Mouse (Mus musculus): ENCODE data around the gene Atp8a1.
"Not testable (repeated sequence)": the region's sequence is repeated elsewhere in the genome, so short reads cannot be mapped to it uniquely, and the experiment has no call there.

The Atp8a1 gene

GRCm38 (mm10) chr5:67826935-67827334, 20.3 kb downstream of the Atp8a1 start:
- no peak for DNase-seq (ENCODE audit: low spot score)

- no peak for DNase-seq (ENCODE audit: low spot score)
These were observed 21.0 kb downstream of the Atp8a1 start for GRCm38 (mm10) chr5:67826278-67826677.

DNA sequence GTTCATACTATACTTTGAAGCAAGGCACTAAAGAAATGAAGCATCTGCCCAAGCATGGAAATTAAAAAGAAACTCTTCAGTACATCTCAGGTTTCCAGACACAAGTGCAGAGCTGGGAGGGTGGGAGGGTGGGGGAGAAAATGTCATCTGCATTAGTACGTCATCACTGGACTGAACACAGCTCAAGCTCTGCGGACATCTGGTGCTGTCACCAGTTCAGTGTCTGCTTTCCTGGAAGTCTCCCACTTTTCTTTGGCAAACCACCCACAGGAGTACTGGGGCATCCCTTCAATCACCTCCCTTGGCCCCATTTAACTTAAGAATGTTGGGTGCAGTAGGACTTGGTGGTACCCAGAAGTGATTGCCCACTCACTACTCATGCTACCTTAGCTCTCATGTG, 22.6 kb downstream of the Atp8a1 start:
- no peak for DNase-seq (ENCODE audit: low spot score)

GRCm38 (mm10) chr5:67823771-67824170, 23.5 kb downstream of the Atp8a1 start:
- peak; percentile 84 for DNase-seq (ENCODE audit: low spot score)

DNA sequence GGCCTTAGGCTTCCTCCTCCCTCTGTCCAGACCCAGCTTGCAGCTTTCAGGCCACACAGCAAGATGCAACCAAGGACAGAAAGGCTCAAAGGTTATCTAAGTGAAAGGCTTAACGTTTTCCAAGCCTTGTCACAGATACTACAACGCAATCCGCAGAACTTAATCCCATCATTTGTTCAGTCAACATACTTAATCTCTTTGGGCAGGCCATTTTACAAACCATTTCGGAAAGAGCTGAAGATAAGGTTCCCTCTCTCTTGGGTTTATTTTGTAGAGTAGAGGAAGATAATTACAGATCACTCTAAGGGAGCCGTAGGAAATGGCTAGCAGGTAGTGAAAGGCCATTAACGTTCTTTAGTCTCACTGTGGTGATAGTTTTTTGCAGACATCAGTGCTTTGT, 24.6 kb downstream of the Atp8a1 start:
- no peak for DNase-seq (ENCODE audit: low spot score)

DNA sequence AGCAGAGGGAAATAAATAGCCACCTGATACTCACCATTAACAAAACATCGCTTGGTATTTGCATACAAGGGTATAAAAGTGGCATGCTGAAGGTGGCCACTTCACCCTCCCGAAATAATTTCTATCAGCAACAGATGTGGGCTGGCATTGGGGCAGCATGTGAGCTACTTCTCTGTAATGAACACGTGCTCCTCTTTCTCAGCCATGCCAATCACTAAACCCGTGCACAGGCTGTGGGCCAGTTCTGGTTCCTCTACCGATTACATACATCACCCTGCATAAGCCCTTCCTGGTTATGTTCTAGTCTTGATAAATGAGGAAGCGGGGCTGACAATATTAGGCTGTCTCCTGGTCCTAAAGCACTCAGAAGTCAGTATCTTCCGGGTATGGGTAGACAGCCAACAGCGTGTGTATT, 25.2 kb downstream of the Atp8a1 start:
- DNase-seq (ENCODE audit: low spot score) = peak; percentile 67

GRCm38 (mm10) chr5:67821185-67821584, 26.0 kb downstream of the Atp8a1 start:
- DNase-seq (ENCODE audit: low spot score) = no peak

- DNase-seq (ENCODE audit: low spot score) = no peak
These were observed 27.8 kb downstream of the Atp8a1 start for GRCm38 (mm10) chr5:67819451-67819850.

GRCm38 (mm10) chr5:67815572-67816325, 31.5 kb downstream of the Atp8a1 start:
- no peak for DNase-seq (ENCODE audit: low spot score)

- DNase-seq (ENCODE audit: low spot score) = not testable (repeated sequence)
These were observed 32.2 kb downstream of the Atp8a1 start for GRCm38 (mm10) chr5:67815060-67815459.

GRCm38 (mm10) chr5:67814437-67814965, 32.7 kb downstream of the Atp8a1 start:
- no peak for DNase-seq (ENCODE audit: low spot score)

GRCm38 (mm10) chr5:67813334-67813733, 33.9 kb downstream of the Atp8a1 start:
- DNase-seq (ENCODE audit: low spot score) = no peak

DNA sequence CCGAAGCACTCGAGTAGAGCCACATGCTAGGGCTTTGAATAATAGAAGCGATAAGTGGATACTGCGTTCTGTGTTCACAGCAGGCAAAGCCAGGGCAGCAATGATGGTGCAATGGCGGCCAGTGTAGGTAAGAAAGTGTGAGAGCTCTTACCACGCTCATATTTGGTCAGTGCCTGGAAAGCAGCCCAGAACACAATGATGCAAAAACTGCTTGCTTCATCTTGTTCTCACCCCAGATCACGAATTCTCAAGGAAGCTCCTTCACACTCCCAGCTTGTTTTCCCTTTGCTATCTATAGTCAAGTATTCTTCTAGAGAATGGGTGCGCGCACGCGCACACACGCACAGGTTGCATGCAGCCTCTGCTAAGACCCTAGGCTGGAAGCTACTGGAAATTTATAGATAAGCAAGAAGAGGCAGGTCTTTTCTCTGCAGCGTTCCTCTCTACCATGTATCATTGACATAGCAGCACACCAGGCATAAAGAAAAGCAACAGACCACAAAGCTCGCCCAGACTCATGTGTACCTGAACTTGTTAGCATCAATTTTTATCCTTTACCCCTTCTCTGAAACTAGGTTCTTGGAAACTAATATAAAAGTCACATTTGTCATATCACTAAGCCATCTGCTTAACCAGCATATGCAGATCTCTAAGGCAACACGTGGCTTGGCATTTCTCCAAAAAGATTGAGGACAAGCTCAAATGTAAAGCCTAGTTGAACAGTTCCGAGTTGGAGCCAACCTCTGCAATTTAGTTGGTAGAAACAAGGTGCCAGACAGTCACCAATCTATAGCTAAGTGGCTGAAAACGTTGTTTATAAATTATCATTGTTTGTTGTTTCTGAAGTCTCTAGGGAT, 44.8 kb downstream of the Atp8a1 start:
- DNase-seq (ENCODE audit: low spot score) = peak; percentile 82

DNA sequence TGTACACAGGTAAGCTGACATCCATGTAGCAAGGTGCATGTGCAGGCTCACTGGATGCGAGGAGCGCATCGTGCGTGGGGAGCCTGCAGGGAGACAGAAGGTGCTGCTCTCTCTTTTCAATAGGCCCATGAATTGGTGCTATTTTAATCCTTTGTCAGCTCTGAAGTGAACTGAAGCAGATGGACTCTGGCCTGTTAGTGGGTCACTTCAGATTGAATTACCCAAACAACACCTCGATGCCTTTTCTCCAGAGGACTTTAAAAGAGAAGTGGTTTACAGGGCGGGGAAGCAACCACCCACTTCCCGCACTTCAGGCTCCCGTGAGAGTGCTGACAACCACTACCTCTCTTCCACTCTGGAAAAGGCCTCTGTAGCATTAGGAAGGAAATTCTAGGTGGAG, 46.4 kb downstream of the Atp8a1 start:
- peak; percentile 57 for DNase-seq (ENCODE audit: low spot score)

GRCm38 (mm10) chr5:67799785-67800184, 47.4 kb downstream of the Atp8a1 start:
- no peak for DNase-seq (ENCODE audit: low spot score)

- no peak for DNase-seq (ENCODE audit: low spot score)
These were observed 48.9 kb downstream of the Atp8a1 start for GRCm38 (mm10) chr5:67798348-67798747.

- DNase-seq (ENCODE audit: low spot score) = peak; percentile 71
These were observed 50.0 kb downstream of the Atp8a1 start for GRCm38 (mm10) chr5:67797006-67797958.

GRCm38 (mm10) chr5:67794129-67794800, 53.0 kb downstream of the Atp8a1 start:
- DNase-seq (ENCODE audit: low spot score) = no peak

DNA sequence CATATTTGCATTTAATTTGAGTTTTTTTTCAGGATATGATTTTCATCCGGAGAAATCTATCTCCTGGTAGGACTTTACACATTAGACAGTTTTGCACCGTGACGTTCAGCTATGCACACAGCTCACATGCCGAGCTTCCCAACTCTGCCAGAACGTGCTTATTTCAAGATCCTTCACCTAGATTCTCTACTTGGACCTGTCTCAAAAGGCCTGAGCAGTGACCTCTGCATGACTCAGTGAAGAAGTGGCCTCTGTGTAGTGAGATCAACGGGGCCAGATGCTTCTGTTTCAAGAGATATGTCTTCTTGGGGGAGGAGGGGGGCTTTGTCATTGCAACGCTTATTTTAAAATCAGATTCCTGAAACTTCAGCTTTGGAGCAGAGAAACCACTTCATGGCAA, 64.5 kb downstream of the Atp8a1 start:
- peak; percentile 18 for DNase-seq (ENCODE audit: low spot score)

DNA sequence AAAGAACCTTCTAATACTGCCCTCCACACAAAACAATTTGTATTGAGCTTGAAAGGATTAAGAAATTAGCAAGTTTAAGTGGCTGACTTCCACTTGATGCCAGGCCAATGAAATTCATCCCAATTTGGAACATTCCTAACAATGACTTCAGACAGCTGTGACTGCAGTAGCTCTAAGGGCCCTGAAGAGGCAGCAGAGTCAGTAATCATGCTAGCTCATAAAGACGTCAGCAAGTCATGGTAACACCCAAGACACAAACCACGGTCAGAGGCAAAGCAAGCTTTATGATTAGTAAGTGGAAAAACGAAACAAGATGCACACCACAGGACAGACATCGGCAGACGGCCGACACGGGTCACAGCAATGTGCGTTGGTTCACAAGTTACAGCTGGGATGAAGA, 69.2 kb downstream of the Atp8a1 start:
- DNase-seq (ENCODE audit: low spot score) = peak; percentile 57

GRCm38 (mm10) chr5:67774186-67774585, 73.0 kb downstream of the Atp8a1 start:
- DNase-seq (ENCODE audit: low spot score) = no peak

Measured in lung, postnatal 25 days (tissue).